Mouse (Mus musculus) embryonic fibroblast, embryonic 13.5 days (primary cell): ENCODE results near the gene Sec24a.

Source experiments
- CTCF ChIP-seq: IDR thresholded peaks from 2 replicates; pipeline ENCODE4 v1.5.1; 2011; ENCODE audit warnings: mild to moderate bottlenecking, control low read depth, low read length, moderate library complexity, borderline replicate concordance; ENCODE audit not compliant: insufficient read depth
- POLR2A ChIP-seq: IDR thresholded peaks from 2 replicates; pipeline ENCODE4 v1.6.1; 2011; ENCODE audit warnings: low read depth, mild to moderate bottlenecking, control low read depth, low read length, moderate library complexity

DNA sequence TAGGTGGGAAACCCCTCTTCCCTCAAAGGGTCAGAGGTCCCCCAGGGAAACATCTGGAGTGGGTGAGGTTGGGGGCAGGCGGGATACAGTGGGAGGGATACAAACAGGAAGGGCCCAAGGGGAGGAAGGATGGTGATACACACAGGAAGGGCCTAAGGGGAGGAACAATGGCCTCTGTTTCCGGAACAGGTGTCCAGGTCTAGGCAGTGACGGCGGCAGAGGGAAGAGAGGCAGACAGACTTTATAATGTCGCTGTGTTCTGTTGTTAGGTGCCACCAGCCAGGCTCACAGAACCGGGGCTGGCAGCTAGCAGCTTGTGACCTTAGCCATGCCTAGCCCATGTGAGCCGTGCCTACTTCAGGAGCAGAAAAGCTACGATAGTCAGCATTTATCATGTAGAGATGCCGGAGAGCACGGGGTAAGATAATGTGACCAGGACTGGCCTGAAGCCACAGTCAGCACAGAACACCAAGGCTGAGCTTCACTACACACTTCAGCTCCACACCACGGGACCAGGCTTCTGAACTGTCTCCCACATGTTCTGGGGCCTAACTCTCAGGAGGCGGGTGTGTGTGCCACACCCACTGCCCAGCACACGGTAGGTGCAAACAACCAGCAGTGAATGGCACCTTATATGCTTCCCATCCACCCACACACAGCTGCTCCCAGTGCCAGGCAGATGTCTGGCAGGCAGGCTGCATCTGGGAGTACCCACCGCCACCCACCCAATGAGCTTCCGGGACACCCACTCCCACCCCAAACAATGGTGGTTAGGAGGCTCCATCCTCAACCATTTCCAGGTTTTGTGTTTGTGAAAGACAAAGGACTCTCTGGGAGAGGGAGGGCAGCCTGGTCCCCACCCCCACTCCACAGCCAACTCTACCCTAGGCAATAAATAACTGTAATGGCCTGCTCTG lies 116.4 kb downstream of the Sec24a start:
- no peak for TF ChIP-seq POLR2A
- no peak for TF ChIP-seq CTCF
